Mouse (Mus musculus): ENCODE data around the gene Farsb.

GRCm38 (mm10) chr1:78433472-78433871 lies 55.2 kb downstream of the Farsb start:
- no peak for TF ChIP-seq GATA1 (IDR thresholded peaks at IDR 0.05; ENCODE audit: borderline replicate concordance, low read length)
- TF ChIP-seq FLI1 (IDR thresholded peaks at IDR 0.05; ENCODE audit: low read length), result no peak

All from megakaryocyte, embryonic 14.5 days (primary cell).